Mouse (Mus musculus) gastrocnemius, adult 2 months (tissue): ENCODE data around the gene Pcid2. TPM values are rescaled to one million over a fixed set of nuclear protein-coding genes. Genes with fewer than 3 reads are reported as not detected.
"Not testable (repeated sequence)": the region's sequence is repeated elsewhere in the genome, so short reads cannot be mapped to it uniquely, and the experiment has no call there.

ENCODE experiments used
- DNase-seq: peaks from one replicate; pipeline ENCODE4 v3.0.0; 2022
- H3K27ac ChIP-seq: fragments of 200-600 bp; 2 replicates; pipeline ENCODE4 v1.8.1; 2022; ENCODE audit warnings: mild to moderate bottlenecking
- H3K4me3 ChIP-seq: fragments of 200-600 bp; 2 replicates; pipeline ENCODE4 v1.8.1; 2022; ENCODE audit warnings: mild to moderate bottlenecking, moderate library complexity
- CTCF ChIP-seq: fragments of 200-600 bp; IDR thresholded peaks from 2 replicates; pipeline ENCODE4 v1.8.1; 2022; ENCODE audit warnings: antibody characterized with exemption, mild to moderate bottlenecking, moderate library complexity
- intact Hi-C: fragments of 180-260 bp; cut with DNase I; formaldehyde crosslinking; loops from one replicate; pipeline ENCODE4 v1.15.1; 2025
- total RNA-seq, 2 experiments: library from RNA; stranded (reverse); gene quantifications; 2 replicates each; pipeline ENCODE4 v1.2.3; 2021

Gene Pcid2
- total RNA-seq, 2 experiments from 2014 or later: 7.4 to 7.7 TPM

DNA sequence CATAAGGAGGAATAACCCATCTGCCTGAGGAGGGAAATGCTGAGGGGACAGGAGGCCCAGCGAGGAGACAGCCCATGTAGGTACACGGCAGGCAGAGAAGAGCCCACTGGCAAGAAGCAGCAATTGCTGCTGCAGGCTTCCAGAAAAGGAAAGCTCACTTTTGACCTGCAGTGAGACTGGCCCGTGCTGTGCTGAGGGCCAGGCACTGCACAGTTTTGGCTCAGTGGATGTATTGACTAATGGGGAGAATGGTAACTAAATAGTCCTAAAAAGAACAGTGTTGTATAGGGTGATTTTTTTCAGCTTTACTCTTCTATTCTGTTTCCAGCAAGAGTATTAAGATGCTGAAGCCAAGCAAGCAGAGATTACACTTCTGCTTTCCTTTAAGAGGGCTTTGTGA is 13.3 kb upstream of the Pcid2 start:
- DNase-seq: no peak
- TF ChIP-seq CTCF: no peak
- Histone ChIP-seq H3K27ac (no peak overlapping the region), H3K4me3 (no peak overlapping the region)
- intact Hi-C loops: no loop called here

DNA sequence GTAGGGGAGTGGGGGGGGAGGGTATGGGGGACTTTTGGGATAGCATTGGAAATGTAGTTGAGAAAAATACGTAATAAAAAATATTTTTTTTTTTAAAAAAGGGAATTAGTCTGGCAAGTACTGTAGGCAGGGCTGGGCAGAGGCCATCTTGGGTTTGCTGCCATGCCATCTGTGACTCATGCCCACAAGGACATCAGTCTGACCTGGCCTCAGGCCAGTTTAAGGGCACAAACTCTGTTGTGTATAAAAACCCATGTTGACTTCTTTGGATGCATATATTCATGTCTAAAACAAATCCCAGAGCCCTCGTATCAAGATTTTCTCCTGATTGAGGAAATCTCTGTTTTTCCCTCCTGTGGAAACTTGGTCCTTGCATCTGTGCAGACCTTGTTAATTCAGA is 11.8 kb upstream of the Pcid2 start:
- TF ChIP-seq CTCF: no peak
- Histone ChIP-seq H3K4me3 (no peak overlapping the region), H3K27ac (no peak overlapping the region)
- intact Hi-C loops: no loop called here
- DNase-seq: no peak

GRCm38 (mm10) chr8:13113232-13113631 is 8.0 kb upstream of the Pcid2 start:
- TF ChIP-seq CTCF: no peak
- intact Hi-C loops: no loop called here
- Histone ChIP-seq H3K27ac (no peak overlapping the region), H3K4me3 (no peak overlapping the region)
- DNase-seq: no peak

DNA sequence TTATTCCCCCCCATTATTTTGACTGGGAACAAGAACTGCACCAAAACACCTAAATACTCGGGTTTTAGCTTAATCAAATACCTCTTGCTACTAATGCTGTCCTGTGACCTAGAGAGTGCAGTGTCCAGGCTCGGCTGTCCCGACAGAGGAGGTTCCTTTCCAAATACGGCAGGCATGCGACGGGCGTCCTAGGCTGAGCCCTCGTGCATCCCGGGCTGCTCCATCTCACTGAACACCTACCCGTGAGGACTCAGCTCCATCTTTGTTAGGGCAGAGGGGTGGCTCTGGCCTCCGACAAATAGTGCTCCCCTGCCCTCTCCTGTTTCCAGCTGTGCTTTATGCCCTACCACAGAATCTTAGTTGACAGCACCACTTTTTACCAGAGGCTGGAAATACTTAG is 6.7 kb upstream of the Pcid2 start:
- TF ChIP-seq CTCF: no peak
- no peak for DNase-seq
- H3K27ac ChIP-seq: no peak overlapping the region

GRCm38 (mm10) chr8:13109416-13109960 is 4.2 kb upstream of the Pcid2 start:
- Histone ChIP-seq H3K4me3 (no peak overlapping the region), H3K27ac (no peak overlapping the region)
- TF ChIP-seq CTCF: no peak
- intact Hi-C loops: loop anchor here (5.0 to 10.0 kb wide), 3 partner anchors 38 to 355 kb away; partner anchors contain the start of gene Atp11a
- no peak for DNase-seq

More for the DNA sequence above, 6.7 kb upstream of the Pcid2 start:
- H3K4me3 ChIP-seq: no peak overlapping the region
- intact Hi-C loops: no loop called here

- H3K4me3 ChIP-seq: no peak overlapping the region
- TF ChIP-seq CTCF: no peak
- intact Hi-C loops: loop anchor here (5.0 to 10.0 kb wide), 3 partner anchors 38 to 354 kb away; partner anchors contain the start of gene Atp11a
- no peak overlapping the region for H3K27ac ChIP-seq
- DNase-seq: no peak
These were observed 3.7 kb upstream of the Pcid2 start for GRCm38 (mm10) chr8:13108967-13109366.

DNA sequence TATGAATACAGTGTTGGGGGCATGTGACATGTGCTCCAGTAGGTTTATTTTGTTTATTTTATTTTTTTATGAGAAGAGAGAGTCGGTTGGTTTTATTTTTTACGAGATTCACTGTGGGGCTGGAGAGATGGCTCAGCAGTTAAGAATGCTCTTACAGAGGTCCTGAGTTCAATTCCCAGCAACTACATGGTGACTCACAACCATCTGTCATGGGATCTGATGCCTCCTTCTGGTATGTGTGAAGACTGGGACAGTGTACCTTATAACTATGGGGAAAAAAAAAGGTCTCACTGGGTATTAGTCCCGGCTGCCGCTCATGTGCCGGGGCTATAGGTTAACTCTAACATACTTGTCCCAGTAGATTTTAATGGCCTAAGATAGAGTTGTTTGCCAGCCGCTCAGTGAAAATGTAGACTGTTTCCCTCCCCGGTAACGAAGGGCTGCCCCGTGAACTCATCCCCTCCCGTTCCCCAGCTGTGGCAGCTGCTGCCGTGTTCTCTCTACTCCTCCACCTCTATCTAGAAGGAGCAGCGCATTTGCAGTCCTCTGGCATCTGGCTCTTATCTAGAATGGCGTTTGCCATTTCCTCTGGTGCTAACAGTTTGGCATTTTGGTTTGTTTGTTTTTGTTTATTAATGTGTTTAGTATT is 2.9 kb upstream of the Pcid2 start:
- intact Hi-C loops: loop anchor here (5.0 to 10.0 kb wide), 3 partner anchors 39 to 353 kb away; partner anchors contain the start of gene Atp11a
- Histone ChIP-seq H3K4me3 (no peak overlapping the region), H3K27ac (no peak overlapping the region)
- DNase-seq: no peak
- TF ChIP-seq CTCF: no peak

DNA sequence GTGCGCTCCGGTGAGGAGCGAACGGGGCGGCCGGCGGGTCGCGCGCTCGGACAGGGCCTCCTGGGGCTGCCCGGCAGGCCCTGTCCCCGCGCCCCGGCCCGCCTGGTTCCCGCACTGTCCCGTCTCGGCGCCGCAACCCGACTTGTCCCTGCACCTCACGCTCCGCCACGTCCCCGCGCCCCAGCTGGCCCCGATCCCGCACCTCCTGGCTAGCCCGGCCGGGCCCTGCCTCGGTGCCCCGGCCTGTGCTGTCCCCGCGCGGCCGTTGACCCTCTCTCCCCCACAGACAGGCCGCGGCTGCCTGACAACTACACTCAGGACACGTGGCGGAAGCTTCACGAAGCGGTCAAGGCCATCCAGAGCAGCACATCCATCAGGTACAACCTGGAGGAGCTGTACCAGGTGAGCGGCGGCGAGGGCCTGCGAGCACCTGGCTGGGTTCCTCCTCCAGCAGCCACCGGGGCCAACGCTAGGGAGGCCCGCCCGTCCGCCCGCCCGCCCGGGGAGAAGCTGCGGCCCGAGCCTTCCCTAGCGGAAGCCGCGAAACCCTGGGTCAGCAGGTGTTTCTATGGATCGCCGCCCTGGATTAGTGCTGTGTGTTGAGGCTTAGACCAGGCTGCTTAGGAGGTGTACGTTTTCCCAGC is 771 bp upstream of the Pcid2 start:
- peak; percentile 81 for DNase-seq
- intact Hi-C loops: loop anchor here (2.0 to 10.0 kb wide), 4 partner anchors 41 to 351 kb away; partner anchors contain the start of gene Atp11a
- Histone ChIP-seq H3K4me3 (peak overlapping the region; percentile 97), H3K27ac (peak overlapping the region; percentile 98)
- no peak for TF ChIP-seq CTCF

DNA sequence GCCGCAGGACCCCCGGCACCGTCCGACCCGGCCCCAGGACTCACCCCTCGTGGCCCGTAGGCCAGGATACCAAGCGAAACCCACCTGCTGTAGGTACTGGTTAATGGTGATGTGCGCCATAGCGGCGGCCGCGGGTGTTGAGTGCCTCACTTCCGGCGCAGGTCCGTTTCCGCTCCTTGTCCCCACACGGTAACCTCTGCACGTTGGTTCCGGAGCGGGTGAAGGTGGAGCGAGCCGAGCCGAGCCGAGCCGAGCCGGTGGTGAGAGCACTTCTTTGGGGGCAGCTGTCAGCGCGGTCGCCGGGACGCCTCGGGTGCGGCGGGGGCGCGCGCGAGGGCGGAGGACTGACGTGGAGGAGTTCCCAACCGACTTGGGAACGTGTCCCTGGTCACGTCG is 570 bp downstream of the Pcid2 start:
- Histone ChIP-seq H3K27ac (peak overlapping the region; percentile 98), H3K4me3 (peak overlapping the region; percentile 97)
- peak; percentile 94 for DNase-seq
- TF ChIP-seq CTCF: peak; percentile 11; the same call in 1 of the 2 replicates
- intact Hi-C loops: loop anchor here (2.0 to 10.0 kb wide), 6 partner anchors 43 to 350 kb away; partner anchors contain the start of gene Atp11a

DNA sequence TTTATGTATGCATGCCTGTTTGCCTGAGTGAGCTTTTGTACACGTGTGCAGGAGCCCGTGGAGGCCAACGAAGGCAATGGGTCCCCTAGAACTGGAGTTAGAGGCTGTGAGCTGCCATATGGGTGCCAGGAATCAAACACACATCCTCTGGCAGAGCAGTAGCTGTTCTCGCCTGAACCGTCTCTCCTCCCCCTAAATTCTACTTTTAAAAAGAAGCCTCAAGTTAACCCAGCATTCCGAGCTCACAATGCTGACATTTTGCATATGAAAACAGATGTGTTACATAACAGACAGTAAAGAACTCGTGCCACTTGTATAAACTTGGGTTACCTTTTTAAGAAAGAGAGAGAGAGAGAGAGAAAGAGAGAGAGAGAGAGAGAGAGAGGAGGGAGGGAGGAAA is 27.7 kb downstream of the Pcid2 start:
- Histone ChIP-seq H3K27ac (no peak overlapping the region), H3K4me3 (no peak overlapping the region)
- no peak for DNase-seq
- intact Hi-C loops: no loop called here
- no peak for TF ChIP-seq CTCF

DNA sequence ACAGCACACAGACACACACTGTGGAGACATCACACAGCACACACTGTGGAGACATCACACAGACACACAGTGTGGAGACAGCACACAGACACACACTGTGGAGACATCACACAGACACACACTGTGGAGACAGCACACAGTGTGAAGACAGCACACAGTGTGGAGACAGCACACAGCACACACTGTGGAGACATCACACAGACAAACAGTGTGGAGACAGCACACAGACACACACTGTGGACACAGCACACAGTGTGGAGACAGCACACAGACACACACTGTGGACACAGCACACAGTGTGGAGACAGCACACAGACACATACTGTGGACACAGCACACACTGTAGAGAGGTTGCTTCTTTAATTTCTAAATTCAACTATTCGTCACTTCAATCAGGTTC is 29.7 kb downstream of the Pcid2 start:
- intact Hi-C loops, H3K27ac ChIP-seq, DNase-seq, H3K4me3 ChIP-seq: not testable (repeated sequence)

- no peak for TF ChIP-seq CTCF
- intact Hi-C loops: no loop called here
- no peak overlapping the region for H3K27ac ChIP-seq
- DNase-seq: no peak
- no peak overlapping the region for H3K4me3 ChIP-seq
These were observed 30.2 kb downstream of the Pcid2 start for GRCm38 (mm10) chr8:13075044-13075443.

DNA sequence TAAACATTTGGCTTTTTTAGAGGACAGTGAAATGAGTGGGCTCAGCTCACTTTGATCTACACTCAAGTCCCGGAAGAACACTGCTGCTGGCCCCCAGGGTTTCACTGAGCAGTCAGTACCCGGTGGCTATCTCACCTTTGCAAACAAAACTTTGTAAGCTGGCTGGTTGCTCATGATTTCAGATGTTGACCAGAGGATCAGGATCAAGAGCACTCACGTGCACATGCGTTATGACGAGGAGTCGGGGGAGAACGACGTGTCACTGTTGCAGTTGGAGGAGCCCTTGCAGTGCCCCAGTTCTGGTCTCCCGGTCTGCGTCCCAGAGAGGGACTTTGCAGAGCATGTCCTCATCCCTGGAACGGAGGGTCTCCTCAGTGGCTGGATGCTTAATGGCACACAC is 32.0 kb downstream of the Pcid2 start:
- DNase-seq: no peak
- no peak overlapping the region for H3K4me3 ChIP-seq
- no peak overlapping the region for H3K27ac ChIP-seq
- intact Hi-C loops: no loop called here
- no peak for TF ChIP-seq CTCF
